Mouse (Mus musculus): Measurements from ENCODE around the gene Tlr4.

- TF ChIP-seq CTCF (conservative IDR thresholded peaks at IDR 0.05 in 1 of 2, IDR thresholded peaks at IDR 0.05 in 1 of 2; ENCODE audit: low read depth in 2 of 2, low read length in 2 of 2) = no peak
- TF ChIP-seq TCF12 (IDR thresholded peaks at IDR 0.05; ENCODE audit: low read depth, low read length) = no peak
Measured at GRCm38 (mm10) chr4:66894981-66895380, 67.6 kb downstream of the Tlr4 start.
